Mouse (Mus musculus) thymus, postnatal 0 days (tissue): ENCODE data around the gene Wdr17. TPM values are rescaled to one million over a fixed set of nuclear protein-coding genes. Genes with fewer than 3 reads are reported as not detected.

Experiments
- DNase-seq: peaks from one replicate; pipeline ENCODE4 v3.0.0-alpha.2; 2015; ENCODE audit warnings: low spot score
- polyA plus RNA-seq: library from polyadenylated mRNA; unstranded; fragments of >200 nt; fragmentation: Nextera tagmentation; extraction: Ambion mirVana; gene quantifications from 2 replicates; pipeline ENCODE4 v1.2.1, GENCODE M21; 2015

Wdr17 gene
- polyA plus RNA-seq, 1 experiment from 2014 or later, result not detected

- DNase-seq, result no peak
Observed at GRCm38 (mm10) chr8:54600671-54601251, 286.2 kb downstream of the Wdr17 start, which contains the start of gene Spata4. Spata4 (plus strand) TSS chr8:54600781.

- no peak for DNase-seq
Observed at GRCm38 (mm10) chr8:54597386-54597785, 289.6 kb downstream of the Wdr17 start.

GRCm38 (mm10) chr8:54596940-54597339, 290.0 kb downstream of the Wdr17 start:
- no peak for DNase-seq

GRCm38 (mm10) chr8:54596051-54596450, 290.9 kb downstream of the Wdr17 start:
- DNase-seq, result no peak

- DNase-seq, result no peak
Observed at GRCm38 (mm10) chr8:54594634-54595033, 292.4 kb downstream of the Wdr17 start.

GRCm38 (mm10) chr8:54582886-54583285, 304.1 kb downstream of the Wdr17 start:
- DNase-seq, result no peak

- no peak for DNase-seq
Observed at GRCm38 (mm10) chr8:54581436-54581835, 305.5 kb downstream of the Wdr17 start.

Other genes starting within 250 kb of the Wdr17 start
- gene Gpm6a, start 67.7 kb upstream of the Wdr17 start, polyA plus RNA-seq, result 1.3 and 1.7 TPM in 2 replicates